Mouse (Mus musculus): ENCODE measurements around the gene Hpse2. TPM values are rescaled to one million over a fixed set of nuclear protein-coding genes. Genes with fewer than 3 reads are reported as not detected.

Gene Hpse2
- polyA plus RNA-seq, 1 experiment from 2014 or later: 0.08 TPM

DNA sequence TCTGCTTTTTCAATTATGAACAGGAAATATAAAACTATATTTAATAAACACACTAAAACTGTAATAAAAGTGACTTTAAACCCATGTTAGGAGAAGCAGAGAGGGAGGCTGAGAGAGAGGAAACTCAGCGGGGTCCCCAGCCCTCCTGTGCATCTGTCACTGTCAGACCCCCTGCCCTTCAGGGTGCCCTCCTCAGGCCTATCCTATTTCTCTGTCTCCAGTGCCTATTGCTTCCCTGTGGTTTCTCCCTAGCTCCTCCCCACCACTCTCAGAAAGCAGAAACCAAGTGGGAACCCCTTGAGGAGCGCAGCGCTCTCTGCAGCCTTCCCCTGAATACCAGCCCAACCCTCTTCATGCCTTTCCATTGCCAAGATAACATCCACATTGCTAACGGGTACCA lies 510.5 kb downstream of the Hpse2 start:
- H3K27ac ChIP-seq: no peak overlapping the region
- WGBS: 34% methylated on average over 4 of the region's 4 CpGs
- no peak overlapping the region for H3K4me3 ChIP-seq (replicated peaks; ENCODE audit: low read depth, low read length)
- H3K27me3 ChIP-seq (ENCODE audit: insufficient read depth, low read length): no peaks in the 10 kb centered on the region
- no peak overlapping the region for H3K9ac ChIP-seq (ENCODE audit: low read depth, low read length)
- H3K4me2 ChIP-seq (ENCODE audit: low read length): no peak overlapping the region
- no peak for TF ChIP-seq CTCF (IDR thresholded peaks at IDR 0.05; ENCODE audit: low read depth)
- no peaks in the 10 kb centered on the region for H3K9me3 ChIP-seq (replicated peaks; ENCODE audit: low read length)
- H3K36me3 ChIP-seq (ENCODE audit: insufficient read depth, low read length): no peaks in the 10 kb centered on the region
- ATAC-seq (replicated peaks; ENCODE audit: low FRiP score, low read depth) (no peak), DNase-seq (ENCODE audit: low spot score) (peak; percentile 53)
- no peaks in the 10 kb centered on the region for H3K4me1 ChIP-seq (replicated peaks; ENCODE audit: insufficient read depth, low read length)

DNA sequence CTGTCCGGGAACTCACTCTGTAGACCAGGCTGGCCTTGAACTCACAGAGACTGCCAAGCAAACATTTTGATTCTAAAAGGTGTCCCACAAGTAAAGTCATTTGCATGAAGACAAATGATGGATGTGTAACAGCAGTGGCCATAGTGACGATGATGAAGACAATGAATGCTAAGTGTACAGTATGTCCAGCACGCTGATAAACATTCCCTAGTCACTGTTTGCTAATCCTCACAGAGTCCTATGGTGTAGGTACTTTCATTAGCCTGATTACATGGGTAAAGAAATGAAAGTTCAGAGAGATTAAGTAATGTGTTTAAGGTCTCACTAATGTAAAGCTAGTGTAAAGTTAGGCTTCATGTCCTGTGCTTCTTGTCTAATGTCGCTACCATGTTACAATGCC lies 511.6 kb downstream of the Hpse2 start:
- Histone ChIP-seq H3K9ac (ENCODE audit: low read depth, low read length) (no peak overlapping the region), H3K9me3 (replicated peaks; ENCODE audit: low read length) (no peaks in the 10 kb centered on the region), H3K36me3 (ENCODE audit: insufficient read depth, low read length) (no peaks in the 10 kb centered on the region), H3K4me3 (replicated peaks; ENCODE audit: low read depth, low read length) (no peak overlapping the region), H3K27me3 (ENCODE audit: insufficient read depth, low read length) (no peaks in the 10 kb centered on the region), H3K4me1 (replicated peaks; ENCODE audit: insufficient read depth, low read length) (no peaks in the 10 kb centered on the region), H3K27ac (no peak overlapping the region), H3K4me2 (ENCODE audit: low read length) (no peak overlapping the region)
- WGBS: 79% methylated on average over 4 of the region's 4 CpGs
- TF ChIP-seq CTCF (IDR thresholded peaks at IDR 0.05; ENCODE audit: low read depth): no peak
- DNase-seq (ENCODE audit: low spot score) (no peak), ATAC-seq (replicated peaks; ENCODE audit: low FRiP score, low read depth) (no peak)

GRCm38 (mm10) chr19:42869663-42870530 lies 518.3 kb downstream of the Hpse2 start:
- Histone ChIP-seq H3K4me2 (ENCODE audit: low read length) (no peak overlapping the region), H3K9me3 (replicated peaks; ENCODE audit: low read length) (no peaks in the 10 kb centered on the region), H3K4me1 (replicated peaks; ENCODE audit: insufficient read depth, low read length) (no peaks in the 10 kb centered on the region), H3K4me3 (replicated peaks; ENCODE audit: low read depth, low read length) (no peak overlapping the region), H3K36me3 (ENCODE audit: insufficient read depth, low read length) (no peaks in the 10 kb centered on the region), H3K9ac (ENCODE audit: low read depth, low read length) (no peak overlapping the region), H3K27me3 (ENCODE audit: insufficient read depth, low read length) (no peaks in the 10 kb centered on the region), H3K27ac (no peak overlapping the region)
- TF ChIP-seq CTCF (IDR thresholded peaks at IDR 0.05; ENCODE audit: low read depth): no peak
- 80% methylated on average over 8 of the region's 8 CpGs for WGBS
- ATAC-seq (replicated peaks; ENCODE audit: low FRiP score, low read depth) (no peak), DNase-seq (ENCODE audit: low spot score) (no peak)

DNA sequence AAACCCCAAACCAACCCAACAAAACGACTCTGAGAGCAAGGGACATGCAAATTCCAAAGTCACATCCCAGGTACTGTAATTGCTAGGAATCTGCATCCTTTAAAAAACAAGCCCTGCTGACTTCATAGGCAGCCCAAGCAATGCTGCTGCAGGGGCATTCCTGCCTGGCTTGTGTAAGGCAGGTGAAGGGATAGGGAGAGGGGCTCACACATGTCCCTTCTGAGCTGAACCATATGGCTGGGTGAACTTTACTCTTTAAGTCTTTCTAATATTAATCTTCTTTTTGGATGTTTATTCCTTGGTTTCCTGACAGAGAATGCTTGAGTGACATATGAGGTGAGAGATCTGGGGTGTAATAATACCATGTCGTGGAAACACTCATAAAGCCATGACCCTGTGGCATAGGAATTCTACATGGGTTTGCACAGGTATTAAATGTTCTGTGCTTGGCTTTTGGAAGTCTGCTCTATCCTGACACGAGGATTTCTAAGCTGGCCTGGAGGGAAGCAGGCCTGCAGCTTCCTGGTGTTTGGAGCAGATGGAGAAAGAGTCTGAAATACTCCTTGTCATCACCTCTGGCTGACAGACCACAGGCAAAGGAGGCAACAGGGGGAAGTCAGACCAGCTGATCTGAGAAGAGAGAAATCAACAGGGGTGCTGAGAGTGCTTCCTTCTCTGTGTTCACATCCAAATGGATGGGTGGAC lies 519.0 kb downstream of the Hpse2 start:
- ATAC-seq (replicated peaks; ENCODE audit: low FRiP score, low read depth) (no peak), DNase-seq (ENCODE audit: low spot score) (no peak)
- H3K4me1 ChIP-seq (replicated peaks; ENCODE audit: insufficient read depth, low read length): no peaks in the 10 kb centered on the region
- WGBS: 35% methylated on average over 3 of the region's 3 CpGs
- no peak overlapping the region for H3K9ac ChIP-seq (ENCODE audit: low read depth, low read length)
- no peaks in the 10 kb centered on the region for H3K9me3 ChIP-seq (replicated peaks; ENCODE audit: low read length)
- no peaks in the 10 kb centered on the region for H3K36me3 ChIP-seq (ENCODE audit: insufficient read depth, low read length)
- TF ChIP-seq CTCF (IDR thresholded peaks at IDR 0.05; ENCODE audit: low read depth): no peak
- H3K4me3 ChIP-seq (replicated peaks; ENCODE audit: low read depth, low read length): no peak overlapping the region
- no peak overlapping the region for H3K4me2 ChIP-seq (ENCODE audit: low read length)
- H3K27ac ChIP-seq: no peak overlapping the region
- no peaks in the 10 kb centered on the region for H3K27me3 ChIP-seq (ENCODE audit: insufficient read depth, low read length)

DNA sequence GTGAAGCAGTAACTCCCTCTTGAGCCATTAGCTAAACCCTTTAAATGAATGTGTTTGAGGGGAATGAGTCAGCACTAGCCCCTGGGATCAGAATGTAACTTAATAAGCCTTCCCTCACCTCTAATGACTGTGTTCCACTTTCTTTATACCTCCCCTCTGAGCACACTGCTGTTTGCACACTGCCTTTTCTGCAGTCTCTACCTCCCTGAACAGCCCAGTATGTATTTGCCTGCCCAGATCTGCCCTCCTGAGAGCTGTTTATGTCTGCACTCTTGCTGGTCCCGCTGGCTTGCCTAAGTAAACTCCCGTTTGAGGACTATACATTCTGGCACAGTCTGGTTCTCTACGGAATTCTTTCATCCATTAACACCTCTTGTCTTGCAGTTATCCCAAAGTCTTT lies 525.1 kb downstream of the Hpse2 start:
- 15% methylated on average over 3 of the region's 3 CpGs for WGBS
- no peaks in the 10 kb centered on the region for H3K36me3 ChIP-seq (ENCODE audit: insufficient read depth, low read length)
- H3K4me3 ChIP-seq (replicated peaks; ENCODE audit: low read depth, low read length): no peak overlapping the region
- ATAC-seq (replicated peaks; ENCODE audit: low FRiP score, low read depth): no peak
- H3K27ac ChIP-seq: no peak overlapping the region
- DNase-seq (ENCODE audit: low spot score): no peak
- no peak for TF ChIP-seq CTCF (IDR thresholded peaks at IDR 0.05; ENCODE audit: low read depth)
- H3K9me3 ChIP-seq (replicated peaks; ENCODE audit: low read length): no peaks in the 10 kb centered on the region
- H3K9ac ChIP-seq (ENCODE audit: low read depth, low read length): no peak overlapping the region
- no peaks in the 10 kb centered on the region for H3K27me3 ChIP-seq (ENCODE audit: insufficient read depth, low read length)
- H3K4me2 ChIP-seq (ENCODE audit: low read length): no peak overlapping the region
- no peaks in the 10 kb centered on the region for H3K4me1 ChIP-seq (replicated peaks; ENCODE audit: insufficient read depth, low read length)

DNA sequence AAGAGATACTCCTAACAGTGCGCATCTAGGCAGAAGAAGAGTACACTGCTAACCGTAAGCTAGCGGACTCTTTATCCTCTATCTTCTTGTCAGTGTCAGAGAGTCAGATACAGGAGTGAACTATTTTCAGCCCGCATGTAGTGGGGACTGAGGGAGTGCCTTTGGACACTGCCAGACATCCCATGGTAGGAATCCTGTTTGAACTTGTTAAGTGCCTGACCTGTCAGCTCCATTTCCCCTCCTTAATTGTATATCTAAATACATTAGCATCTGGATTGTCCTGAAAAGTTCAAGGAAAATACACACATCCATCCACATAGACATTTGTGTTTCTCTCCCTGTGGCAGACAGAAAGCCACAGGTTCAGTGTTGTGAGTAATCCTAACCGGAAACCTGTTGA lies 531.1 kb downstream of the Hpse2 start:
- 82% methylated on average over 5 of the region's 5 CpGs for WGBS

More for the DNA sequence above, 531.1 kb downstream of the Hpse2 start:
- no peak for ATAC-seq (replicated peaks; ENCODE audit: low FRiP score, low read depth)
- DNase-seq (ENCODE audit: low spot score): no peak
- Histone ChIP-seq H3K36me3 (ENCODE audit: insufficient read depth, low read length) (no peaks in the 10 kb centered on the region), H3K27me3 (ENCODE audit: insufficient read depth, low read length) (no peaks in the 10 kb centered on the region), H3K27ac (no peak overlapping the region), H3K4me1 (replicated peaks; ENCODE audit: insufficient read depth, low read length) (no peaks in the 10 kb centered on the region), H3K4me3 (replicated peaks; ENCODE audit: low read depth, low read length) (no peak overlapping the region), H3K4me2 (ENCODE audit: low read length) (no peak overlapping the region), H3K9ac (ENCODE audit: low read depth, low read length) (no peak overlapping the region), H3K9me3 (replicated peaks; ENCODE audit: low read length) (no peaks in the 10 kb centered on the region)
- no peak for TF ChIP-seq CTCF (IDR thresholded peaks at IDR 0.05; ENCODE audit: low read depth)
